Mouse (Mus musculus) E14TG2a.4 (cell line): ENCODE data around the gene Gm28845.
A peak's percentile ranks its signal among the peaks of the same experiment; 100 is the strongest.
"Not testable (repeated sequence)": the region's sequence is repeated elsewhere in the genome, so short reads cannot be mapped to it uniquely, and the experiment has no call there.

Experiments used
- H3K27me3 ChIP-seq: 2 replicates; pipeline ENCODE4 v1.6.1; 2014; ENCODE audit warnings: low read length, control low read depth; ENCODE audit not compliant: insufficient read depth
- H3K36me3 ChIP-seq: 2 replicates; pipeline ENCODE4 v1.6.1; 2014; ENCODE audit warnings: low read length, control low read depth; ENCODE audit not compliant: insufficient read depth
- H3K4me1 ChIP-seq: replicated peaks from 2 replicates; pipeline ENCODE4 v1.6.1; 2014; ENCODE audit warnings: low read depth, low read length, control low read depth
- H3K4me3 ChIP-seq: replicated peaks from 2 replicates; pipeline ENCODE4 v1.5.1; 2014; ENCODE audit warnings: mild to moderate bottlenecking, low read length
- H3K9me3 ChIP-seq: 2 replicates; pipeline ENCODE4 v1.6.1; 2014; ENCODE audit warnings: low read length, control low read depth
- CTCF ChIP-seq: conservative IDR thresholded peaks from 2 replicates; pipeline ENCODE4 v1.5.1; 2014; ENCODE audit warnings: low read length
- NANOG ChIP-seq: IDR thresholded peaks from 2 replicates; pipeline ENCODE4 v1.6.1; 2014; ENCODE audit warnings: borderline replicate concordance, low read length, mixed read lengths
- POU5F1 ChIP-seq: IDR thresholded peaks from 2 replicates; pipeline ENCODE4 v1.6.1; 2014; ENCODE audit warnings: low read length, borderline replicate concordance

The Gm28845 gene

DNA sequence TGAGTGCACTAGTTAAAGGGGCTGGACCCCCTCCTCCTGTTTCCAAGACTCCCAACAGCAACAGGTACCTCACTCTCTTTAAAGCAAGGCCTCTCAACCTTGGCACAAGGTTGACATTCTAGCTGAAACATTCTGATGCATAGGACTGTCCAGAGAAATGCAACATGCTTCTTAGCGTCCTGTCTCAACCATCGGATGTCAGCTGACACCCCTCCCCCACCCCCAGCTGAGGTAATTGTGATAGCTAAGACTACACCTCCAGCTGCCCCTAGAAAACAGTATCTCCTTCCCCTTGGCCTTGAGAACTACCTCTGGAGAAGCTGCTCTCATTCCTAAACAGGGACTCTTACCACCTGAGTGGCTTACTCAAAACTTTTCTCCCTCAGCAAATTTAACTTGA lies 67.2 kb downstream of the Gm28845 start:
- no peaks in the 10 kb centered on the region for H3K36me3 ChIP-seq
- TF ChIP-seq NANOG (no peak), POU5F1 (no peak), CTCF (no peak)
- no peaks in the 10 kb centered on the region for H3K9me3 ChIP-seq
- no peak overlapping the region; the same call in 1 of the 2 replicates for H3K4me3 ChIP-seq
- H3K4me1 ChIP-seq, result peaks cover 29% of the 10 kb centered on the region
- H3K27me3 ChIP-seq, result peaks cover 12% of the 10 kb centered on the region

DNA sequence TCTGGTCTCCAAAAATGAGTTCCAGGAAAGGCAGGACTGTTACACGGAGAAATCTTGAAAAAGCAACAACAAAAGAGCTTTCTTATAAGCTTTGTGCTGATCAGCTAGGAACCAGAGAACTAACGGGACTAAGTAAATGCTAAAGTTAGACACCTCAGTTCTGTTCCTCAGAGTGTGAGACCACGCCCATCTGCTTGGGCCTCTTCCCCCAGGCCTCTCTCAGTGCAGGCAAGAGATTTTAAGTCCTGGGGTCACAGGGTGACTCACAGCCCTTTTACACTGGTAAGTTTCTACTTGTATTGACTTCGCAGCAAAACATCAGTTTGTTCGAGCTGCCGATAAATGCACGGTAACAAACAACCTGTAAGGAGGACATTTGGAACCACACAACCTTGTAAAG lies 67.7 kb downstream of the Gm28845 start:
- peak overlapping the region; percentile 39 for H3K4me3 ChIP-seq
- TF ChIP-seq CTCF, result no peak
- no peak for TF ChIP-seq POU5F1
- TF ChIP-seq NANOG, result no peak
- peaks cover 12% of the 10 kb centered on the region for H3K27me3 ChIP-seq
- H3K9me3 ChIP-seq, result no peaks in the 10 kb centered on the region
- H3K4me1 ChIP-seq, result peaks cover 29% of the 10 kb centered on the region
- H3K36me3 ChIP-seq, result no peaks in the 10 kb centered on the region

DNA sequence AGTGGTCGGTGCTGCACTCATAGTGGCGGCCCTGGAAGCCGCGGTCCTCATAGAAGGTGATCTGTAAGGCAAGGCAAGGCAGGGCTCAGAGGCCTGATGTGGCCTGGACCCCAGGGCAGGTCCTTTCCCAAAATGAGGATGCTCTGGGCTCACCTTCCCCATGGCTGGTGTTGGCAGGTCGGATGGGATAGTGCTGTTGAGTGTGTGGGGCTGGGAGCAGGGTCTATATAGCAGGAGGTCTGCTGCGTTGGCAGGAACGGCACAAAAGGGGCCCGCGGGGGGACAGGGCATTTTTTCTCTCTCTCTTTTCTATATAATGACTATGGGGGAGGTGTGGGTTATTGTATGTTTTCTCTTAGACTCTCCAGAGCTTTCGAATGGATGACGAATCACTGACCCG lies 68.4 kb downstream of the Gm28845 start, which contains the start of gene Cryge:
TSS of gene Cryge (minus strand) at position 198 of the 400 bp plus-strand sequence.
- peaks cover 29% of the 10 kb centered on the region for H3K4me1 ChIP-seq
- H3K9me3 ChIP-seq, H3K36me3 ChIP-seq: not testable (repeated sequence)
- H3K27me3 ChIP-seq, result peaks cover 12% of the 10 kb centered on the region
- peak within 1 kb of the TSS; percentile 39 for H3K4me3 ChIP-seq
